Mouse (Mus musculus) midbrain, embryonic 14.5 days (tissue): ENCODE measurements around the gene Ms4a6b. TPM values are rescaled to one million over a fixed set of nuclear protein-coding genes. Genes with fewer than 3 reads are reported as not detected.
"Not testable (repeated sequence)": the region's sequence is repeated elsewhere in the genome, so short reads cannot be mapped to it uniquely, and the experiment has no call there.

Experiments
- ATAC-seq: fragments of 200-750 bp; cut with Nextera tagmentation; 2 replicates; pipeline ENCODE4 v1.8.0; 2017; ENCODE audit warnings: moderate number of reproducible peaks, moderate library complexity; ENCODE audit not compliant: low FRiP score, low TSS enrichment
- DNase-seq: peaks from one replicate; pipeline ENCODE4 v3.0.0-alpha.2; 2015
- H3K27ac ChIP-seq: fragments of 300-500 bp; sonication (generic); replicated peaks from 2 replicates; pipeline ENCODE4 v1.5.1; 2014; ENCODE audit warnings: mild to moderate bottlenecking, low read depth, low read length, moderate library complexity
- H3K27me3 ChIP-seq: fragments of 300-500 bp; sonication (generic); 2 replicates; pipeline ENCODE4 v1.6.1; 2014; ENCODE audit warnings: low read length, control low read depth, mixed read lengths; ENCODE audit not compliant: control insufficient read depth, insufficient read depth
- H3K36me3 ChIP-seq: fragments of 300-500 bp; sonication (generic); 2 replicates; pipeline ENCODE4 v1.6.1; 2014; ENCODE audit warnings: low read length, control low read depth; ENCODE audit not compliant: control insufficient read depth, insufficient read depth
- H3K4me1 ChIP-seq: fragments of 300-500 bp; sonication (generic); 2 replicates; pipeline ENCODE4 v1.6.1; 2014; ENCODE audit warnings: mild to moderate bottlenecking, antibody characterized with exemption, low read length, control low read depth; ENCODE audit not compliant: control insufficient read depth, insufficient read depth
- H3K4me2 ChIP-seq: fragments of 300-500 bp; sonication (generic); 2 replicates; pipeline ENCODE4 v1.6.1; 2014; ENCODE audit warnings: mild to moderate bottlenecking, low read length, moderate library complexity
- H3K4me3 ChIP-seq: fragments of 300-500 bp; sonication (generic); replicated peaks from 2 replicates; pipeline ENCODE4 v1.5.1; 2014; ENCODE audit warnings: low read depth, low read length
- H3K9ac ChIP-seq: fragments of 300-500 bp; sonication (generic); replicated peaks from 2 replicates; pipeline ENCODE4 v1.6.1; 2014; ENCODE audit warnings: mild to moderate bottlenecking, low read length, moderate library complexity
- H3K9me3 ChIP-seq: fragments of 300-500 bp; sonication (generic); 2 replicates; pipeline ENCODE4 v1.6.1; 2016; ENCODE audit warnings: low read length, control low read depth, mixed read lengths; ENCODE audit not compliant: control insufficient read depth
- WGBS: fragments of 180-500 bp; shearing (Covaris S2); extraction: QIAGEN DNeasy Blood & Tissue Kit; methylation state at CpG from one replicate; pipeline ENCODE4 v1.1.7; 2014; 5-methylcytosine and 5-hydroxymethylcytosine counted together
- polyA plus RNA-seq: library from polyadenylated mRNA; unstranded; fragments of >200 nt; fragmentation: Nextera tagmentation; extraction: Ambion mirVana; gene quantifications from 2 replicates; pipeline ENCODE4 v1.2.1, GENCODE M21; 2014

The Ms4a6b gene
- polyA plus RNA-seq = 0.08 and 3.4 TPM in 2 replicates

GRCm38 (mm10) chr19:11516246-11516645 is at the start of gene Ms4a6b:
Gene Ms4a6b (plus strand): TSS chr19:11516512.
- DNase-seq (no peak), ATAC-seq (no peak)
- Histone ChIP-seq H3K4me2 (no peak within 1 kb of the TSS), H3K27ac (no peak within 1 kb of the TSS), H3K36me3 (no peaks in the 10 kb centered on the region), H3K9me3 (no peaks in the 10 kb centered on the region), H3K4me1 (no peaks in the 10 kb centered on the region), H3K27me3 (no peaks in the 10 kb centered on the region), H3K4me3 (no peak within 1 kb of the TSS), H3K9ac (no peak within 1 kb of the TSS)

- H3K36me3 ChIP-seq, H3K9ac ChIP-seq, H3K4me1 ChIP-seq, ATAC-seq, H3K9me3 ChIP-seq, H3K27me3 ChIP-seq, H3K27ac ChIP-seq, H3K4me3 ChIP-seq, DNase-seq, H3K4me2 ChIP-seq: not testable (repeated sequence)
- 68% methylated on average over 1 of the region's 1 CpGs for WGBS
Observed at GRCm38 (mm10) chr19:11468361-11468760, 48.0 kb upstream of the Ms4a6b start.

GRCm38 (mm10) chr19:11469215-11469614 is 47.1 kb upstream of the Ms4a6b start, which contains the start of gene Ms4a6c:
Gene Ms4a6c (plus strand): TSS chr19:11469366.
- 89% methylated on average over 4 of the region's 4 CpGs for WGBS
- not testable (repeated sequence) for H3K27ac ChIP-seq

GRCm38 (mm10) chr19:11479714-11480113 is 36.6 kb upstream of the Ms4a6b start:
- DNase-seq (no peak), ATAC-seq (no peak)
- H3K27ac ChIP-seq = no peak overlapping the region
- H3K27me3 ChIP-seq = no peaks in the 10 kb centered on the region
- 94% methylated on average over 2 of the region's 2 CpGs for WGBS
- H3K9ac ChIP-seq = no peak overlapping the region
- no peaks in the 10 kb centered on the region for H3K36me3 ChIP-seq
- no peaks in the 10 kb centered on the region for H3K4me1 ChIP-seq
- no peaks in the 10 kb centered on the region for H3K9me3 ChIP-seq
- H3K4me2 ChIP-seq = no peak overlapping the region
- H3K4me3 ChIP-seq = no peak overlapping the region

More at GRCm38 (mm10) chr19:11469215-11469614, 47.1 kb upstream of the Ms4a6b start, which contains the start of gene Ms4a6c:
- not testable (repeated sequence) for H3K27me3 ChIP-seq, H3K9ac ChIP-seq, H3K4me3 ChIP-seq, H3K9me3 ChIP-seq, ATAC-seq, DNase-seq, H3K4me2 ChIP-seq, H3K36me3 ChIP-seq, H3K4me1 ChIP-seq

- no peak overlapping the region for H3K4me2 ChIP-seq
- no peak overlapping the region for H3K9ac ChIP-seq
- H3K9me3 ChIP-seq = no peaks in the 10 kb centered on the region
- no peak for ATAC-seq
- DNase-seq = no peak
- H3K4me3 ChIP-seq = no peak overlapping the region
- H3K27me3 ChIP-seq = no peaks in the 10 kb centered on the region
- WGBS = 93% methylated on average over 2 of the region's 2 CpGs
- no peaks in the 10 kb centered on the region for H3K4me1 ChIP-seq
- no peak overlapping the region for H3K27ac ChIP-seq
- H3K36me3 ChIP-seq = no peaks in the 10 kb centered on the region
Observed at GRCm38 (mm10) chr19:11482684-11483083, 33.6 kb upstream of the Ms4a6b start.

- no peak for DNase-seq
- no peaks in the 10 kb centered on the region for H3K36me3 ChIP-seq
- 83% methylated on average over 4 of the region's 4 CpGs for WGBS
- H3K4me3 ChIP-seq = no peak overlapping the region
- no peak overlapping the region for H3K9ac ChIP-seq
- no peak for ATAC-seq
- no peaks in the 10 kb centered on the region for H3K9me3 ChIP-seq
- no peaks in the 10 kb centered on the region for H3K27me3 ChIP-seq
- no peak overlapping the region for H3K4me2 ChIP-seq
- no peak overlapping the region for H3K27ac ChIP-seq
- no peaks in the 10 kb centered on the region for H3K4me1 ChIP-seq
Observed at GRCm38 (mm10) chr19:11483941-11484340, 32.4 kb upstream of the Ms4a6b start.

GRCm38 (mm10) chr19:11484388-11484787 is 31.9 kb upstream of the Ms4a6b start:
- DNase-seq = no peak
- Histone ChIP-seq H3K4me1 (no peaks in the 10 kb centered on the region), H3K36me3 (no peaks in the 10 kb centered on the region), H3K4me2 (no peak overlapping the region), H3K9me3 (no peaks in the 10 kb centered on the region), H3K4me3 (no peak overlapping the region), H3K27me3 (no peaks in the 10 kb centered on the region), H3K9ac (no peak overlapping the region), H3K27ac (no peak overlapping the region)
- 85% methylated on average over 3 of the region's 3 CpGs for WGBS
- ATAC-seq = no peak

- Histone ChIP-seq H3K27ac (no peak overlapping the region), H3K4me3 (no peak overlapping the region), H3K4me2 (no peak overlapping the region), H3K4me1 (no peaks in the 10 kb centered on the region), H3K36me3 (no peaks in the 10 kb centered on the region), H3K9ac (no peak overlapping the region), H3K9me3 (no peaks in the 10 kb centered on the region), H3K27me3 (no peaks in the 10 kb centered on the region)
- no peak for ATAC-seq
- WGBS = 93% methylated on average over 3 of the region's 3 CpGs
- no peak for DNase-seq
Observed at GRCm38 (mm10) chr19:11485266-11485665, 31.0 kb upstream of the Ms4a6b start.

- no peaks in the 10 kb centered on the region for H3K27me3 ChIP-seq
- ATAC-seq (no peak), DNase-seq (no peak)
- no peaks in the 10 kb centered on the region for H3K9me3 ChIP-seq
- WGBS = 80% methylated on average over 2 of the region's 2 CpGs
- no peaks in the 10 kb centered on the region for H3K36me3 ChIP-seq
- H3K4me2 ChIP-seq = no peak within 1 kb of the TSS
- H3K27ac ChIP-seq = no peak within 1 kb of the TSS
- no peaks in the 10 kb centered on the region for H3K4me1 ChIP-seq
- no peak within 1 kb of the TSS for H3K4me3 ChIP-seq
- H3K9ac ChIP-seq = no peak within 1 kb of the TSS
Observed at GRCm38 (mm10) chr19:11485746-11486145, 30.6 kb upstream of the Ms4a6b start, which contains the start of gene Gm8369. Gene Gm8369 (plus strand): TSS chr19:11485938.
